Mouse (Mus musculus): ENCODE results near the gene Sun5.

The Sun5 gene

DNA sequence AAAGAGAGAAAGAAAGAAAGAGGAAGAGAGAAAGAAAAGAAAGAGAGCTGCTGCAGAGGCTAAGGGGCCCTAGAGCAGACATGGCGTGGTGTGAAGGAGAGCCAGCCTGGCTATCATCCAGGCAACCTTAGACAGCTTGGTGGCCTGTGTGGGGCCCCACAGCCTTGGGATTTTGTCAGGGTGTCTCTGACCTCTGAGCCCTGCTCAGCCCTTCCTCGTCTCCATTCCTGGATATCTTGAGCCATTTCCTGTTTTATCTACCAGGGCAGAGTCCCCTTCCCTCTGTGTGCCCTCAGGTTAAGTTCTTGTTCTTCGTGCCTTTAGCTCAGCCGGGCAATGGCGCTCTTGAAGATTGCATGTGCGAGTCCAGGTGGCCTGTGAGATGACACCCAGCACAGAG is 62.0 kb downstream of the Sun5 start:
- no peak for DNase-seq

DNA sequence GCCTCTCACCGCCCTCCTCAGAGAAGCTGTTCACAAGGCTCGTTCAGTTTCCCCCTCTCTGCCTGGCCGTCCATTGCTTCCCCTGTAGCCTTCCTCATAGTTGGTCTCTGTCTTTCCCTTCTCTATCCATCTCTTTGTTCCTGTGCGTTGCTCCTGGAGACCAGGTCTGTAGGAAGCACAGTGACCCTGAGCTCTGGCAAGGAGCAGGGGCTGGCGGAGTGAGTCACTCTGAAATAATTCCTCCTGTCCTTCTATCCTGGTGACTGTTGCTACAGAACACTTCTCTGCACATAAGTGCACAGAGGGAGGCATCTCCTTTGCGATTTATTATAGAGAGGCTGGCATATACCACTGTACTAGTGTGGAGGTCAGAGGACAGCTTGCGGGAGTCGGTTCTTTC is 62.7 kb downstream of the Sun5 start:
- DNase-seq: no peak

DNA sequence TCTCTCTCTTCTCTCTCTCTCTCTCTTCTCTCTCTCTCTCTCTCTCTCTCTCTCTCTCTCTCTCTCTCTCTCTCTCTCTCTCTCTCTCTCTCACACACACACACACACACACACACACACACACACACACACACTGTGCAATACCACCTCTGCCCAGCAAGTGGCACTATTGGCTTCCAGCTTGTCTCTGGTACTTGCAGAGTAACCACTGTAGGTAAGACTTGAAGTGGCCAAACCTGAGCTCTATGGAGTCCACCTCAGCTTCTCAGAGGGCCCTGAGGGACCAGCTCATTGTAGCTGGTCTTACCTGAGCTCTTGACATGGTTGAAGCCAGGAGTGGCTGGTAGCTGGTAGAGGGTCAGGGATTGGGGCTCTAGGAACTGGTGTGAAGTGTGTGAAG is 63.4 kb downstream of the Sun5 start:
- peak; percentile 53 to 64 for DNase-seq
